Mouse (Mus musculus) heart, postnatal 0 days (tissue): ENCODE measurements around the gene Tnks2.

Experiments used
- CTCF ChIP-seq: IDR thresholded peaks from 2 replicates; pipeline ENCODE4 v1.5.1; 2016; ENCODE audit warnings: antibody characterized with exemption, control low read depth, low read depth
- EP300 ChIP-seq: IDR thresholded peaks from 2 replicates; pipeline ENCODE4 v1.6.1; 2016; ENCODE audit warnings: antibody characterized with exemption, low read depth

DNA sequence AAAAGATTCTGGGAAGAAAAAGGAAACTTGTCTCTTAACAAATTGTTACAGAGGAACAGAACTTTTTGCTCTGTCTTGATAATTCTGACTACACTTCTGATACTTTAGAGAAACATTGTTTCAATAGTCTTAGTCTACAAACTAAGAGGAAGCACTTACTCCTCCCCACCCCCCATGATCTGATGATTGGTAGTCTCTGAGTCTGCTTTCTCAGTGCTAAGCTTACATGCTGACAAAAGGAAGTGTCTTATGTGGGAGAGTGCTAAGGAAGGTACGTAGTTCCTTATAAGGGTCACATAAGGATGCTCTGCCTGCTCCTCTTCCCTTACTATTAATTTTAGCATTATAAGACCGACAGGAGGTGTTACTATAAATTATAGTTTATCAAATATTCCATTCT is 98.6 kb downstream of the Tnks2 start:
- TF ChIP-seq CTCF: no peak
- no peak for TF ChIP-seq EP300
